Mouse (Mus musculus) limb, embryonic 12.5 days (tissue): ENCODE measurements at regions not wholly inside any gene's neighbourhood (a gene's known extent, or its start where the extent isn't known, plus 50 kb on each side); places are given as distances from the start of the nearest gene placed in this dataset.
"Not testable (repeated sequence)": the region's sequence is repeated elsewhere in the genome, so short reads cannot be mapped to it uniquely, and the experiment has no call there.

Source experiments
- ATAC-seq: fragments of 200-750 bp; cut with Nextera tagmentation; 2 replicates; pipeline ENCODE4 v1.8.0; 2017; ENCODE audit warnings: low read depth, moderate TSS enrichment; ENCODE audit not compliant: insufficient number of reproducible peaks, insufficient read depth, low FRiP score, low TSS enrichment
- H3K27ac ChIP-seq: fragments of 300-500 bp; sonication (generic); 2 replicates; pipeline ENCODE4 v1.5.1; 2016; ENCODE audit warnings: mild to moderate bottlenecking, moderate library complexity
- H3K27me3 ChIP-seq: fragments of 300-500 bp; sonication (generic); 2 replicates; pipeline ENCODE4 v1.6.1; 2016; ENCODE audit warnings: mild to moderate bottlenecking, moderate library complexity
- H3K36me3 ChIP-seq: fragments of 300-500 bp; sonication (generic); 2 replicates; pipeline ENCODE4 v1.6.1; 2016; ENCODE audit warnings: mild to moderate bottlenecking, moderate library complexity
- H3K4me1 ChIP-seq: fragments of 300-500 bp; sonication (generic); replicated peaks from 2 replicates; pipeline ENCODE4 v1.6.1; 2016
- H3K4me2 ChIP-seq: fragments of 300-500 bp; sonication (generic); 2 replicates; pipeline ENCODE4 v1.6.1; 2016; ENCODE audit warnings: mild to moderate bottlenecking, moderate library complexity
- H3K4me3 ChIP-seq: fragments of 300-500 bp; sonication (generic); replicated peaks from 2 replicates; pipeline ENCODE4 v1.5.1; 2016; ENCODE audit warnings: mild to moderate bottlenecking
- H3K9ac ChIP-seq: fragments of 300-500 bp; sonication (generic); replicated peaks from 2 replicates; pipeline ENCODE4 v1.6.1; 2016; ENCODE audit warnings: mild to moderate bottlenecking, moderate library complexity
- H3K9me3 ChIP-seq: fragments of 300-500 bp; sonication (generic); 2 replicates; pipeline ENCODE4 v1.6.1; 2016; ENCODE audit warnings: mild to moderate bottlenecking, moderate library complexity
- WGBS: fragments of 180-500 bp; shearing (Covaris S2); methylation state at CpG from one replicate; pipeline ENCODE4 v1.1.7; 2016; 5-methylcytosine and 5-hydroxymethylcytosine counted together

GRCm38 (mm10) chr19:49301364-49302091 lies 1095.7 kb downstream of the Sorcs3 start:
- H3K27me3 ChIP-seq: no peaks in the 10 kb centered on the region
- no peak for ATAC-seq
- H3K9me3 ChIP-seq: no peaks in the 10 kb centered on the region
- H3K4me1 ChIP-seq: peaks cover 7% of the 10 kb centered on the region; the same call in 1 of the 2 replicates
- H3K36me3 ChIP-seq: no peaks in the 10 kb centered on the region
- no peak overlapping the region for H3K4me2 ChIP-seq
- no peak overlapping the region for H3K27ac ChIP-seq
- H3K4me3 ChIP-seq: no peak overlapping the region
- no peak overlapping the region for H3K9ac ChIP-seq
- WGBS: 73% methylated on average over 7 of the region's 7 CpGs

- Histone ChIP-seq H3K36me3 (no peaks in the 10 kb centered on the region), H3K27ac (no peak overlapping the region), H3K9ac (no peak overlapping the region), H3K4me1 (no peaks in the 10 kb centered on the region), H3K4me3 (no peak overlapping the region), H3K4me2 (no peak overlapping the region), H3K27me3 (no peaks in the 10 kb centered on the region), H3K9me3 (no peaks in the 10 kb centered on the region)
- 91% methylated on average over 3 of the region's 3 CpGs for WGBS
- ATAC-seq: no peak
Measured at GRCm38 (mm10) chr19:49305804-49306203, 1100.0 kb downstream of the Sorcs3 start.

GRCm38 (mm10) chr19:49314229-49314628 lies 1108.4 kb downstream of the Sorcs3 start:
- Histone ChIP-seq H3K9ac (no peak overlapping the region), H3K36me3 (no peaks in the 10 kb centered on the region), H3K27ac (no peak overlapping the region), H3K4me2 (no peak overlapping the region), H3K4me1 (no peaks in the 10 kb centered on the region), H3K9me3 (no peaks in the 10 kb centered on the region), H3K4me3 (no peak overlapping the region), H3K27me3 (no peaks in the 10 kb centered on the region)
- 95% methylated on average over 1 of the region's 1 CpGs for whole genome bisulfite sequencing
- ATAC-seq: no peak

GRCm38 (mm10) chr19:49359642-49360041 lies 1153.8 kb downstream of the Sorcs3 start:
- no peaks in the 10 kb centered on the region for H3K36me3 ChIP-seq
- H3K4me2 ChIP-seq: no peak overlapping the region
- H3K4me3 ChIP-seq: no peak overlapping the region
- H3K9ac ChIP-seq: no peak overlapping the region
- H3K4me1 ChIP-seq: no peaks in the 10 kb centered on the region
- H3K27ac ChIP-seq: no peak overlapping the region
- WGBS: 83% methylated on average over 3 of the region's 3 CpGs
- H3K9me3 ChIP-seq: no peaks in the 10 kb centered on the region
- no peak for ATAC-seq
- no peaks in the 10 kb centered on the region for H3K27me3 ChIP-seq

- H3K9me3 ChIP-seq: no peaks in the 10 kb centered on the region
- WGBS: 75% methylated on average over 5 of the region's 5 CpGs
Measured at GRCm38 (mm10) chr19:49360715-49361114, 1154.9 kb downstream of the Sorcs3 start.

GRCm38 (mm10) chr19:49361116-49361515 lies 1155.3 kb downstream of the Sorcs3 start:
- H3K4me1 ChIP-seq, ATAC-seq, H3K9ac ChIP-seq, H3K4me2 ChIP-seq, H3K36me3 ChIP-seq, H3K27me3 ChIP-seq, H3K9me3 ChIP-seq, H3K4me3 ChIP-seq, H3K27ac ChIP-seq: not testable (repeated sequence)
- WGBS: 52% methylated on average over 10 of the region's 11 CpGs

More at GRCm38 (mm10) chr19:49360715-49361114, 1154.9 kb downstream of the Sorcs3 start:
- no peak overlapping the region for H3K4me2 ChIP-seq
- H3K27ac ChIP-seq: no peak overlapping the region
- H3K4me1 ChIP-seq: no peaks in the 10 kb centered on the region
- H3K4me3 ChIP-seq: no peak overlapping the region
- H3K36me3 ChIP-seq: no peaks in the 10 kb centered on the region
- no peaks in the 10 kb centered on the region for H3K27me3 ChIP-seq
- no peak overlapping the region for H3K9ac ChIP-seq
- ATAC-seq: no peak

- no peak overlapping the region for H3K9ac ChIP-seq
Measured at GRCm38 (mm10) chr19:49372921-49373320, 1167.1 kb downstream of the Sorcs3 start.

GRCm38 (mm10) chr19:49374295-49374694 lies 1168.5 kb downstream of the Sorcs3 start:
- Histone ChIP-seq H3K27ac (no peak overlapping the region), H3K9ac (no peak overlapping the region), H3K9me3 (no peaks in the 10 kb centered on the region), H3K4me3 (no peak overlapping the region), H3K36me3 (no peaks in the 10 kb centered on the region), H3K4me1 (no peaks in the 10 kb centered on the region), H3K27me3 (no peaks in the 10 kb centered on the region), H3K4me2 (no peak overlapping the region)
- ATAC-seq: no peak
- WGBS: 87% methylated on average over 2 of the region's 2 CpGs

More at GRCm38 (mm10) chr19:49372921-49373320, 1167.1 kb downstream of the Sorcs3 start:
- Histone ChIP-seq H3K36me3 (no peaks in the 10 kb centered on the region), H3K4me1 (no peaks in the 10 kb centered on the region), H3K4me2 (no peak overlapping the region), H3K27ac (no peak overlapping the region), H3K27me3 (no peaks in the 10 kb centered on the region), H3K9me3 (no peaks in the 10 kb centered on the region), H3K4me3 (no peak overlapping the region)
- ATAC-seq: no peak
- WGBS: 75% methylated on average over 1 of the region's 1 CpGs

- no peak for ATAC-seq
- Histone ChIP-seq H3K9ac (no peak overlapping the region), H3K4me1 (no peaks in the 10 kb centered on the region), H3K36me3 (no peaks in the 10 kb centered on the region), H3K27ac (no peak overlapping the region), H3K4me3 (no peak overlapping the region), H3K4me2 (no peak overlapping the region), H3K27me3 (no peaks in the 10 kb centered on the region), H3K9me3 (no peaks in the 10 kb centered on the region)
- 89% methylated on average over 3 of the region's 3 CpGs for WGBS
Measured at GRCm38 (mm10) chr19:49374926-49375325, 1169.1 kb downstream of the Sorcs3 start.

- H3K9me3 ChIP-seq: no peaks in the 10 kb centered on the region
- no peak overlapping the region for H3K4me2 ChIP-seq
- ATAC-seq: no peak
- no peaks in the 10 kb centered on the region for H3K27me3 ChIP-seq
- no peaks in the 10 kb centered on the region for H3K36me3 ChIP-seq
- H3K4me3 ChIP-seq: no peak overlapping the region
- H3K4me1 ChIP-seq: no peaks in the 10 kb centered on the region
- 53% methylated on average over 1 of the region's 1 CpGs for WGBS
- H3K27ac ChIP-seq: no peak overlapping the region
- H3K9ac ChIP-seq: no peak overlapping the region
Measured at GRCm38 (mm10) chr19:49375754-49376619, 1170.2 kb downstream of the Sorcs3 start.

GRCm38 (mm10) chr19:49379646-49380045 lies 1173.8 kb downstream of the Sorcs3 start:
- 79% methylated on average over 3 of the region's 3 CpGs for WGBS

More at GRCm38 (mm10) chr19:49379646-49380045, 1173.8 kb downstream of the Sorcs3 start:
- Histone ChIP-seq H3K4me1 (no peaks in the 10 kb centered on the region), H3K36me3 (no peaks in the 10 kb centered on the region), H3K27me3 (no peaks in the 10 kb centered on the region), H3K9ac (no peak overlapping the region), H3K9me3 (no peaks in the 10 kb centered on the region), H3K4me3 (no peak overlapping the region), H3K27ac (no peak overlapping the region), H3K4me2 (no peak overlapping the region)
- ATAC-seq: no peak
